Mouse (Mus musculus) adrenal gland, adult 8-10 months (tissue): ENCODE results near the gene Nit1. TPM values are rescaled to one million over a fixed set of nuclear protein-coding genes. Genes with fewer than 3 reads are reported as not detected.
"Not testable (repeated sequence)": the region's sequence is repeated elsewhere in the genome, so short reads cannot be mapped to it uniquely, and the experiment has no call there.

ENCODE experiments used
- DNase-seq: peaks from one replicate; pipeline ENCODE4 v3.0.0; 2022
- total RNA-seq, 4 experiments: library from RNA; stranded (reverse); gene quantifications; 2 replicates each; pipeline ENCODE4 v1.2.4; 2022

Gene Nit1
- total RNA-seq, 4 experiments from 2014 or later: 81.4 to 103 (median 89.6) TPM

GRCm38 (mm10) chr1:171349210-171349609, 3.8 kb upstream of the Nit1 start:
- DNase-seq: no peak

GRCm38 (mm10) chr1:171348665-171349064, 3.2 kb upstream of the Nit1 start:
- no peak for DNase-seq

- no peak for DNase-seq
These were observed 627 bp upstream of the Nit1 start for GRCm38 (mm10) chr1:171346095-171346450.

GRCm38 (mm10) chr1:171344715-171345114, 731 bp downstream of the Nit1 start:
- no peak for DNase-seq

GRCm38 (mm10) chr1:171343922-171344677, 1.3 kb downstream of the Nit1 start:
- DNase-seq: peak; percentile 48

GRCm38 (mm10) chr1:171342262-171343207, 2.9 kb downstream of the Nit1 start:
- DNase-seq: no peak

- no peak for DNase-seq
These were observed 15.3 kb downstream of the Nit1 start for GRCm38 (mm10) chr1:171330216-171330560.

- DNase-seq: peak; percentile 69
These were observed 15.8 kb downstream of the Nit1 start for GRCm38 (mm10) chr1:171329433-171330215.

GRCm38 (mm10) chr1:171328839-171329432, 16.5 kb downstream of the Nit1 start, which contains the start of gene Dedd:
Gene Dedd, plus strand, starts transcription at chr1:171329145.
- peak; percentile 94 for DNase-seq

- no peak for DNase-seq
These were observed 17.2 kb downstream of the Nit1 start for GRCm38 (mm10) chr1:171328244-171328643.

- not testable (repeated sequence) for DNase-seq
These were observed 18.9 kb downstream of the Nit1 start for GRCm38 (mm10) chr1:171326588-171326987.

GRCm38 (mm10) chr1:171325571-171325970, 19.9 kb downstream of the Nit1 start:
- DNase-seq: no peak

- DNase-seq: no peak
These were observed 23.4 kb downstream of the Nit1 start for GRCm38 (mm10) chr1:171322012-171322411.

GRCm38 (mm10) chr1:171321415-171321814, 24.0 kb downstream of the Nit1 start:
- DNase-seq: no peak

- DNase-seq: no peak
These were observed 25.3 kb downstream of the Nit1 start for GRCm38 (mm10) chr1:171320151-171320550.

GRCm38 (mm10) chr1:171319748-171320147, 25.7 kb downstream of the Nit1 start:
- no peak for DNase-seq

- no peak for DNase-seq
These were observed 36.1 kb downstream of the Nit1 start for GRCm38 (mm10) chr1:171309321-171309720.

- not testable (repeated sequence) for DNase-seq
These were observed 39.3 kb downstream of the Nit1 start for GRCm38 (mm10) chr1:171306157-171306556.

GRCm38 (mm10) chr1:171298226-171298625, 47.2 kb downstream of the Nit1 start:
- no peak for DNase-seq

GRCm38 (mm10) chr1:171295063-171295402, 50.4 kb downstream of the Nit1 start:
- DNase-seq: no peak

GRCm38 (mm10) chr1:171294298-171295062, 51.0 kb downstream of the Nit1 start, which contains the start of gene Ufc1:
Gene Ufc1, minus strand, starts transcription at chr1:171295024.
- peak; percentile 81 for DNase-seq
